Mouse (Mus musculus) myocyte (in vitro differentiated cells): ENCODE data around the gene Avil. TPM values are rescaled to one million over a fixed set of nuclear protein-coding genes. Genes with fewer than 3 reads are reported as not detected.

ENCODE experiments used
- H3K27me3 ChIP-seq: one replicate; pipeline ENCODE4 v1.6.1; 2011; ENCODE audit not compliant: control insufficient read depth, insufficient read depth, insufficient read length
- H3K36me3 ChIP-seq: one replicate; pipeline ENCODE4 v1.6.1; 2011; ENCODE audit not compliant: control insufficient read depth, insufficient read depth
- H3K4me2 ChIP-seq: one replicate; pipeline ENCODE4 v1.6.1; 2011; ENCODE audit warnings: low read depth, control low read depth
- H3K4me3 ChIP-seq: one replicate; pipeline ENCODE4 v1.5.1; 2011; ENCODE audit warnings: mild to moderate bottlenecking, control low read depth, moderate library complexity
- H3K79me2 ChIP-seq: one replicate; pipeline ENCODE4 v1.6.1; 2011; ENCODE audit not compliant: control insufficient read depth, insufficient read depth
- H3ac ChIP-seq: one replicate; pipeline ENCODE4 v1.6.1; 2011; ENCODE audit not compliant: control insufficient read depth, insufficient read length
- CEBPB ChIP-seq: IDR thresholded peaks from 2 replicates; pipeline ENCODE4 v1.6.1; 2011; ENCODE audit warnings: mild to moderate bottlenecking, moderate library complexity; ENCODE audit not compliant: poor library complexity, insufficient read depth, severe bottlenecking
- POLR2A ChIP-seq: IDR thresholded peaks from one replicate; pipeline ENCODE4 v1.6.1; 2011; ENCODE audit warnings: low read depth, mild to moderate bottlenecking, control low read depth, moderate library complexity; ENCODE audit not compliant: insufficient read length
- POLR2AphosphoS2 ChIP-seq: IDR thresholded peaks from one replicate; pipeline ENCODE4 v1.6.1; 2011; ENCODE audit warnings: low read depth, control low read depth; ENCODE audit not compliant: insufficient read length
- SRF ChIP-seq: IDR thresholded peaks from one replicate; pipeline ENCODE4 v1.6.1; 2011; ENCODE audit warnings: low read depth; ENCODE audit not compliant: control insufficient read depth, insufficient read length
- TCF12 ChIP-seq: IDR thresholded peaks from one replicate; pipeline ENCODE4 v1.6.1; 2011; ENCODE audit warnings: mild to moderate bottlenecking, control low read depth; ENCODE audit not compliant: poor library complexity, insufficient read depth, severe bottlenecking
- polyA plus RNA-seq: library from polyadenylated mRNA; unstranded; fragments of >200 nt; fragmentation: generic; extraction: Trizol; gene quantifications from one replicate; pipeline ENCODE4 v1.2.1, GENCODE M21; 2012; ENCODE audit warnings: missing spikeins

Avil gene
- polyA plus RNA-seq, 1 experiment, result 33.3 TPM

DNA sequence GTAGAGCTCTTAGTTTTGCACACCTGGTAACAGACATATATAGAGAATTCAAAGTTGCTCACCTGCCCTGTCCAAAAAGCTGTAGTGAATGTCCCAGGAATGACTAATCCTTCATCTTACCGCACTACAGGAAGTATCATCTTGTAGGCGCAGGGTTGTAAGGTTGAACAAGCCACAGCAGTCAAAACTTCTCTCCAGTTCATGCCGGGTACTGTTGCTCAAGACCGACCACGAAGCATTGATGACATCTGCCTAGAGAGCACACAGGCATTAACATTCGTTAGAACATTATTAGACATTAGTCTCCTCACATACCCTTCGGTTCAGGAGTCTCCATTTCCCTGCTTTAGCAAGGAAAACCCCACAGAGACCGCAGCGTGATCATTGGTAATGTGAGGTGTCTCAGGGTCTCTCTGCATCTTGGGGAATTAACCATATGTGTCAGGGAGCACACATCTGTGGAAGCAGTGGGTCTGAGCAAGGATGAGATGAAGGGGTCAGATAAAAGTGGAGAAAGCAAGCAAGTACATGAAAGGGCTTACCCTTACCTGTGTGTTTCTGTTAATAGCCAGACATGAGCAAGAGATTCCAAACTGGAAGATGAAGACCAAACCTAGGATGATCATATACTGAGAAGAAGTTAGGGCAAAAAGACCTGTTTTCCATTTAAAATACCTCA lies 68.0 kb downstream of the Avil start:
- TF ChIP-seq POLR2A (peak; percentile 8), CEBPB (no peak), POLR2AphosphoS2 (peak; percentile 7), TCF12 (no peak)
- H3K4me2 ChIP-seq, result peak overlapping the region; percentile 96
- peaks cover 35% of the 10 kb centered on the region for H3K36me3 ChIP-seq
- no peaks in the 10 kb centered on the region for H3K27me3 ChIP-seq
- H3K4me3 ChIP-seq, result peak overlapping the region; percentile 98
- H3K79me2 ChIP-seq, result peaks cover 42% of the 10 kb centered on the region
- peak overlapping the region; percentile 41 for H3ac ChIP-seq

DNA sequence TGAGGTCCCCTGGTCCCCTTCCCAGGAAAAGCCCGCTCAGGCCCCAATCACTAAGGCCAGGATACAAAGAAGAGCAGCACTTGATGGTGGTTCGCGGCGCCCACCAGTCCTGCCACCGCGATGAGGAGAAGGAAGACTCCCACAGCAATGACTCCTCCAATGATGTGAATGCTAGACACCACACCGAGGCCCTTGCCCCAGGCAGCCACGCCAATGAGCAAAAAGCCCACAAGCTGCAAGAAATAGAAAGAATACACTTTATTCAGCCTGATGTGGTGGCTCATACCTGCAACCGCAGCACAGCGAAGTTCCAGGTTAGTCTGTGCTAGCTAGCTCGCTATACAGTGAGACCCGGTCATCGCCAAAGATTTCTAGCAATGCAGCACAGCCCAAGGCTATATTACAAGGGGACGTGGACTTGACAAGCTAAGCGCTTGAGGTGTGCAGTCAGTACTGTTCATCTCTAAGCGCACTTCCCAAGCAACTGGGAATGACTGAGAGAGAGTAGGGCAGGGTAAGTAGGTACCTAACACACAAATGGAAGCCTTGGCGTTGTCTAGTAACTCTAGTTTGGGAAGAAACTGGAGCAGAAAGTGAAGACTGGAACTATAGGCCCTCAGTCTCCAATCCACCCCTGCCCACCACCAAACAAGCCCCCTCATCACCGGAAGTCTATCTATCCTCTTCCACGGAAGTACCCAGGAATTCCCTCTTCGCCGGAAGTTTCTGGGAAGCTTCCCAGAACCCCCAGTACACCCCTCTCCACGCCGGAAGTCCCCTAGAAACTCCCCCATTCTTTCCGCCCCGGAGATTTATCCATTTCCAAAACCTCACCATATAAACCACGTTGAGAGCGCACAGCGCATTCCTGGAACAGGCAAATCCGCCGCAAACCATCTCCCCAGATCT lies 69.0 kb downstream of the Avil start:
- no peaks in the 10 kb centered on the region for H3K27me3 ChIP-seq
- no peak for TF ChIP-seq SRF
- peak; percentile 46 for TF ChIP-seq POLR2AphosphoS2
- TF ChIP-seq TCF12, result no peak
- peak overlapping the region; percentile 41 for H3ac ChIP-seq
- peak overlapping the region; percentile 98 for H3K4me3 ChIP-seq
- H3K4me2 ChIP-seq, result peak overlapping the region; percentile 96
- peaks cover 35% of the 10 kb centered on the region for H3K36me3 ChIP-seq
- peaks cover 32% of the 10 kb centered on the region for H3K79me2 ChIP-seq

Other genes with a start within 250 kb of the Avil start
- 6.3 TPM for gene Atp23, start 99.4 kb upstream of the Avil start, polyA plus RNA-seq
- 65.0 TPM for gene Ctdsp2, start 22.0 kb upstream of the Avil start, polyA plus RNA-seq
- 53.7 TPM for gene Tsfm, start 30.1 kb downstream of the Avil start, polyA plus RNA-seq
- 17.2 TPM for gene Mettl1, start 40.7 kb downstream of the Avil start, polyA plus RNA-seq
- gene Eef1akmt3, start 40.8 kb downstream of the Avil start, polyA plus RNA-seq, result 0.11 TPM
- gene Cyp27b1, start 47.5 kb downstream of the Avil start, polyA plus RNA-seq, result 0.56 TPM
- gene March9, start 59.5 kb downstream of the Avil start, polyA plus RNA-seq, result 6.1 TPM
- 276 TPM for gene Cdk4, start 62.8 kb downstream of the Avil start, polyA plus RNA-seq
- 139 TPM for gene Tspan31, start 69.6 kb downstream of the Avil start, polyA plus RNA-seq
- gene Agap2, start 74.6 kb downstream of the Avil start, polyA plus RNA-seq, result 1.2 TPM
- gene Os9, start 120.4 kb downstream of the Avil start, polyA plus RNA-seq, result 67.2 TPM
- 12.4 TPM for gene B4galnt1, start 164.5 kb downstream of the Avil start, polyA plus RNA-seq
- gene Slc26a10, start 179.9 kb downstream of the Avil start, polyA plus RNA-seq, result 1.3 TPM
- gene Arhgef25, start 189.4 kb downstream of the Avil start, polyA plus RNA-seq, result 25.3 TPM
- 42.4 TPM for gene Dtx3, start 195.0 kb downstream of the Avil start, polyA plus RNA-seq
- gene Pip4k2c, start 210.9 kb downstream of the Avil start, polyA plus RNA-seq, result 22.5 TPM